Mouse (Mus musculus) midbrain, postnatal 0 days (tissue): ENCODE measurements around the gene Ola1. TPM values are rescaled to one million over a fixed set of nuclear protein-coding genes. Genes with fewer than 3 reads are reported as not detected.

Experiments used
- ATAC-seq: fragments of 200-750 bp; cut with Nextera tagmentation; 2 replicates; pipeline ENCODE4 v1.8.0; 2017; ENCODE audit warnings: moderate number of reproducible peaks, mild to moderate bottlenecking, moderate TSS enrichment, moderate library complexity; ENCODE audit not compliant: low FRiP score
- DNase-seq: peaks from one replicate; pipeline ENCODE4 v3.0.0-alpha.2; 2015; ENCODE audit warnings: low spot score
- H3K27ac ChIP-seq: fragments of 300-500 bp; sonication (generic); 2 replicates; pipeline ENCODE4 v1.5.1; 2014; ENCODE audit warnings: low read depth, mild to moderate bottlenecking, low read length, mixed read lengths
- H3K27me3 ChIP-seq: fragments of 300-500 bp; sonication (generic); 2 replicates; pipeline ENCODE4 v1.6.1; 2014; ENCODE audit warnings: low read length, control low read depth, mixed read lengths; ENCODE audit not compliant: insufficient read depth
- H3K36me3 ChIP-seq: fragments of 300-500 bp; sonication (generic); 2 replicates; pipeline ENCODE4 v1.6.1; 2014; ENCODE audit warnings: low read length, control low read depth, mixed read lengths; ENCODE audit not compliant: insufficient read depth
- H3K4me1 ChIP-seq: fragments of 300-500 bp; sonication (generic); 2 replicates; pipeline ENCODE4 v1.6.1; 2014; ENCODE audit warnings: mild to moderate bottlenecking, control low read depth, antibody characterized with exemption, low read length, mixed read lengths; ENCODE audit not compliant: insufficient read depth
- H3K4me2 ChIP-seq: fragments of 300-500 bp; sonication (generic); 2 replicates; pipeline ENCODE4 v1.6.1; 2014; ENCODE audit warnings: low read depth, mild to moderate bottlenecking, low read length, mixed read lengths; ENCODE audit not compliant: poor library complexity, severe bottlenecking
- H3K4me3 ChIP-seq: fragments of 300-500 bp; sonication (generic); 2 replicates; pipeline ENCODE4 v1.5.1; 2014; ENCODE audit warnings: low read depth, mild to moderate bottlenecking, low read length, moderate library complexity
- H3K9ac ChIP-seq: fragments of 300-500 bp; sonication (generic); replicated peaks from 2 replicates; pipeline ENCODE4 v1.6.1; 2014; ENCODE audit warnings: mild to moderate bottlenecking, low read length, moderate library complexity, mixed read lengths; ENCODE audit not compliant: poor library complexity, severe bottlenecking
- H3K9me3 ChIP-seq: fragments of 300-500 bp; sonication (generic); 2 replicates; pipeline ENCODE4 v1.6.1; 2016; ENCODE audit warnings: low read length, control low read depth
- CTCF ChIP-seq: IDR thresholded peaks from 2 replicates; pipeline ENCODE4 v1.5.1; 2016; ENCODE audit warnings: antibody characterized with exemption, mild to moderate bottlenecking
- WGBS: fragments of 180-500 bp; shearing (Covaris S2); extraction: QIAGEN DNeasy Blood & Tissue Kit; methylation state at CpG from one replicate; pipeline ENCODE4 v1.1.7; 2014; 5-methylcytosine and 5-hydroxymethylcytosine counted together
- polyA plus RNA-seq: library from polyadenylated mRNA; unstranded; fragments of >200 nt; fragmentation: Nextera tagmentation; extraction: Ambion mirVana; gene quantifications from 2 replicates; pipeline ENCODE4 v1.2.1, GENCODE M21; 2015
- total RNA-seq: library from RNA; depleted of rRNA; stranded (reverse); fragments of >200 nt; gene quantifications from 2 replicates; pipeline ENCODE4 v1.2.3, GENCODE M21; 2014

Ola1 gene
- total and polyA plus RNA-seq, 2 experiments from 2014 or later: 50.2 to 91.7 TPM

DNA sequence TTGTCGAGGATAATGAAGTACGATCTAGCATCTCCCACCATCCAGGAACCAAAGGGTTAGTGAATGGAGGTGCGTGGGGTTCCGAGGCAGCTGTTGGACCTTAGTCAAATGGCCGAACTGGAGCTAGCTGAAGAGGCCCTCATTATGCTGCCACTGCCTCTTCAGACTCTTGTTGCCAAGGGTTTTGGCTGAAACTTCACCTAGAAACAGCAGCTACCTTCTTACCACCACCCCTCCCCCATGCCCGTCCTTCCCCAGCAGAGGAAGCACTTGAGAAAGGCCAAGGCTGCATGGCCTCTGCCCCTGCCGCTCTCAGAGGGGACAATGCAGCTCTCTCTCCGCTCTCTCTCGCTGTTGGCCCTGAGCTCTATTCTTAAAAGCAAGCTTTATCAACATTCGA, 136.2 kb downstream of the Ola1 start:
- Histone ChIP-seq H3K9me3 (no peaks in the 10 kb centered on the region), H3K27ac (no peak overlapping the region), H3K9ac (no peak overlapping the region), H3K36me3 (no peaks in the 10 kb centered on the region), H3K4me1 (no peaks in the 10 kb centered on the region), H3K4me2 (no peak overlapping the region), H3K4me3 (no peak overlapping the region), H3K27me3 (no peaks in the 10 kb centered on the region)
- 77% methylated on average over 10 of the region's 10 CpGs for WGBS
- ATAC-seq (no peak), DNase-seq (peak; percentile 48)
- no peak for TF ChIP-seq CTCF

DNA sequence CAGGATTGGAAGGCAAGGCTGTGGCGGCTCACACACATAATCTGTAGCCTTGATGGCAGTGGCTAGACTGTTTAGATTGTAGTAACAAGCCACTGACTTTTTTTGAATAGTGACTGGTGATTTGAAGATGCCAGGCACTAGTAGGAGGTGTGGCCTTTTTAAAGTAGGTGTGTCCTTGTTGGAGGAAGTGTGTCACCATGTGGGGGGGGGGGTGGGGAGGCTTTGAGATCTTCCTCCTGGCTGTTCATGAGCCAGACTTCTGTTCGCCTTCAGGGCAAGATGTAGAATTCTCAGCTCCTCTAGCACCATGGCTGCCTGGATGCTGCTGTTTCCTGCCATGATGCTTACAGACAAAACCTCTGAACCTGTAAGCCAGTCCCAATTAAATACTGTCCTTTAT, 136.9 kb downstream of the Ola1 start:
- no peak overlapping the region for H3K4me2 ChIP-seq
- no peaks in the 10 kb centered on the region for H3K4me1 ChIP-seq
- no peak overlapping the region for H3K27ac ChIP-seq
- ATAC-seq: no peak
- no peaks in the 10 kb centered on the region for H3K27me3 ChIP-seq
- no peak overlapping the region for H3K4me3 ChIP-seq
- DNase-seq: no peak
- TF ChIP-seq CTCF: no peak
- 93% methylated on average over 2 of the region's 2 CpGs for WGBS
- no peak overlapping the region for H3K9ac ChIP-seq
- no peaks in the 10 kb centered on the region for H3K36me3 ChIP-seq
- no peaks in the 10 kb centered on the region for H3K9me3 ChIP-seq

DNA sequence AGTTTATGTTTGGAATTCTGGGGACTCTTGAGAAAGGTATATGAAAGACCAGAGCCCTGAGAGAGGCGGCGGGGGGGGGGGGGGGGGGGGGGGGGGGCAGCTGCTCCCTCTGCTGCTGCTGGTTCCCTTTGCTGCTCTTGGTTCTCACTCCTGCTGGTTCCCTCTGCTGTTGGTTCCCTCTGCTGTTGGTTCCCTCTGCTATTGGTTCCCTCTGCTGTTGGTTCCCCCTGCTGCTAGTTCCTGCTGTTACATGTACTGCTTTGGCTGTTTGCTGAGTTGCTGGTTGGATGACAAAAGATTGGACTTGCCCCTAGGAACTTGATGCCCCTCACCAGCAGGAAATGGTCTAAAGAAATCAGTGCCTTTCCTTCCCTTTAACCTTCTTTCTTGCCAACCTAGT, 138.6 kb downstream of the Ola1 start:
- ATAC-seq (no peak), DNase-seq (peak; percentile 32)
- no peaks in the 10 kb centered on the region for H3K9me3 ChIP-seq
- no peak overlapping the region for H3K9ac ChIP-seq
- no peak overlapping the region for H3K4me3 ChIP-seq
- no peaks in the 10 kb centered on the region for H3K36me3 ChIP-seq
- no peak overlapping the region for H3K4me2 ChIP-seq
- TF ChIP-seq CTCF: peak; percentile 57
- H3K4me1 ChIP-seq: no peaks in the 10 kb centered on the region
- WGBS: 77% methylated on average over 2 of the region's 2 CpGs
- no peaks in the 10 kb centered on the region for H3K27me3 ChIP-seq
- no peak overlapping the region for H3K27ac ChIP-seq

DNA sequence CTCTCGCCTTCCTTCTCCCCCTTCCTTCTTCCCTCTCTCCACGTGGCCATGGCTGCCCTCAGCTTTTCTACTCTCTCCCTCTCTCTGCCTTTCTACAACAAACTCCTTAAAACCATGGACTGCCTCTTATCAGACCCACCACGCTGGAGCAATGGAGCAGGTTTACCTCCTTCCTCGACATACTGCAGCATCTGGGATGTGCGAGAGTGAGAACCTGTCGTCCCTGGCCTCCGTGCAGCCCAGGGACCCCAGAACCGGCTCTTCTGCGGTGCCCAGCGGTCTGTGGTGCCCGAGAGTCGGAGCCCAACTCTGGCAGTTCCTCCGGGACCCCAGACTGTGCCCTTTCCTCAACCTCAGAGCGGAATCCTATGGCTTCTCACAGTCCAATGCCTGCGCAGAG, 139.4 kb downstream of the Ola1 start:
- TF ChIP-seq CTCF: no peak
- no peak for ATAC-seq
- H3K4me2 ChIP-seq: no peak overlapping the region
- no peak overlapping the region for H3K9ac ChIP-seq
- H3K36me3 ChIP-seq: no peaks in the 10 kb centered on the region
- 75% methylated on average over 15 of the region's 15 CpGs for WGBS
- no peak overlapping the region for H3K4me3 ChIP-seq
- DNase-seq: no peak
- H3K4me1 ChIP-seq: no peaks in the 10 kb centered on the region
- H3K27ac ChIP-seq: no peak overlapping the region
- no peaks in the 10 kb centered on the region for H3K27me3 ChIP-seq
- H3K9me3 ChIP-seq: no peaks in the 10 kb centered on the region

DNA sequence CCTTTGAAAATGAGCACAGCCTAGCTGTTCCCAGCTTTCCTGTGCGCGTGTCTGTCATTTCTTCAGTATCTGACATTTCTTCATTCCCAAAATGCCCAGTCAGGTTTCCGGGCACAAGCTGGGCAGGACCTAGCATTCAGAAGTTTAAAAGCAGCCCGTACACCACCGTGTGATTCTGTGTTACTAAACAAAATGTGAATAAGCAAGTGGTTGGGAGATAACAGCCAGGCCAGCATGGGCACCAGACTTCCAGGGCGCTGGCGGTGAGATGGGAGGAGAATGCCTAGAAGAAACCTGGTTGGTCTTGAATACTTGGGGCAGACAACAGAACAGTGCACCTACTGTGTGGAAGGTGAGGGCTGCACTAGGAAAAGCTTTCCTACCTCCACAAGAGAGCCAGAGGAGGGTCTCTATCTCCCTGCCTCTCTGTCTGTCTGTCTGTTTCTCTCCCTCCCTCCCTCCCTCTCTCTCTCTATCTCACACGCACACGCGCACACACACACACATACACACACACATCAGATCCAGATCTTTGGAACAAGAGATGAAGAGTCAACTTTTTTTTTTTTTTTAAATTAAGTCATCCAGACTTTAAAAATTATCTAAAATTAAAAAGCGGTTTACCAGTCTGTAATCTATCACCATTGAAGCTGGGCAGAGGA, 144.8 kb downstream of the Ola1 start:
- no peaks in the 10 kb centered on the region for H3K4me1 ChIP-seq
- no peaks in the 10 kb centered on the region for H3K27me3 ChIP-seq
- no peak for TF ChIP-seq CTCF
- WGBS: 92% methylated on average over 11 of the region's 11 CpGs
- H3K9ac ChIP-seq: no peak overlapping the region
- no peak overlapping the region for H3K27ac ChIP-seq
- DNase-seq: no peak
- ATAC-seq: no peak
- H3K4me2 ChIP-seq: no peak overlapping the region
- no peak overlapping the region for H3K4me3 ChIP-seq
- H3K9me3 ChIP-seq: no peaks in the 10 kb centered on the region
- no peaks in the 10 kb centered on the region for H3K36me3 ChIP-seq

DNA sequence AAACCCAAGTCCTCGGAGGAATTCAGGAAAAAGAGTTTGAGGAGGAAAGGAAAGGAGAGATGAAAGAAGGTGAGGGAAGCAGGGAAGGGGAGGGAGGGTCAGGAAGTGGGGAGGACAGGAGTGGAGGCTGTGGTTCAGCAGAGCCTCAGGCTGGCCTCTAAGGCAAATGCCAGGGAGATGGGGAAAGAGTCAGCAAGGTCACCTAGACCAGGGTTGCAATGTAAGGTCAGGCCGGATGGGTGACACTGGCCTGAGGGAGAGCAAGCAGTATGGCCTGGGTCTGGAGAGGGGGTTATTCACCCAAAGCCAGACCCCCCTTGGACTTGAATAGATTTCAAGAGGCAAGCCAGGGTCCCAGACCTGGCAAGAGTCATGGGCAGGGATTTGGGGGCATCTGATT, 147.5 kb downstream of the Ola1 start:
- 88% methylated on average over 2 of the region's 2 CpGs for WGBS
- no peaks in the 10 kb centered on the region; the same call in 1 of the 2 replicates for H3K27me3 ChIP-seq
- no peaks in the 10 kb centered on the region for H3K4me1 ChIP-seq
- H3K27ac ChIP-seq: no peak overlapping the region
- H3K4me3 ChIP-seq: no peak overlapping the region
- no peak overlapping the region for H3K9ac ChIP-seq
- no peaks in the 10 kb centered on the region for H3K36me3 ChIP-seq
- TF ChIP-seq CTCF: no peak
- DNase-seq: no peak
- no peaks in the 10 kb centered on the region for H3K9me3 ChIP-seq
- no peak overlapping the region for H3K4me2 ChIP-seq
- no peak for ATAC-seq
